Mouse (Mus musculus) thymus, postnatal 4 days (tissue): ENCODE results near the gene D630023F18Rik.

Experiments
- DNase-seq: peaks from one replicate; pipeline ENCODE4 v3.0.0; 2021

The D630023F18Rik gene

DNA sequence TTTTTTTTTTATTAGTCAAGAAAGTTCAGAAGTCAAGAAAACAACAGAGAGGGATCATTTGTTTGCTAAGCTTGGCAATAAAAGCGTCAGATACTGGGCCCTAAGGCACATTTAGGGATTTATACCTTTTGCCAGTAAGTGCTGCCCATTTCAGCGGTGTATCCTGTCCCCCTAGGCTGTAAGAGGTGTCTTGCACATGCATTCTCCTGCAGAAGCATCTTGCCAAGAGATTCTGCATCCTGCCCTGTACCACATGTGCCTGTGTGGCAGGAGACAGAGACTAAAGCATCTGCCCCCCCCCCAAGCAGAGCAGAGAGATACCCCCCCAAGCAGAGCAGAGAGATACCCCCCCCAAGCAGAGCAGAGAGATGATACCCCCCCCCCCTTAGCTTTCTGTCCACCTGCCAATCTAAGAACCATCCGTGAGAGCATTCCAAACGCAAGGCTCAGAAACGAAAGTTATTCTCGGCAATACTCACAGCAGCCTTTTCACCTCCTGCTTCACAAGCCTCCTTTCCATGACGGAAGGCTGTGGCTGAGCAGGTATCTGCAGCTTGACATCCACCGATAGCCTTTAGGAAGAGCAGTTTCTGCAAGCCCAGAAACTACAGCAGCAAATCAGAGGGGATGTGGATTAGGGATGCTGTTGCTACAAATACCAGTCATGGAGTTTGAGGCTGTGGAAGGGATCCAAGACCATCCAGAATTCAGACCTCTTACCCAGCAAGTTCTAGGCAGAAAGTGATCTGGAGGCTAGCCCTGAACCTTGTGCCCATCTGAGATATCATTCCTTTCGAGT lies at the start of gene D630023F18Rik:
D630023F18Rik (minus strand) TSS at position 641 of the 799 bp plus-strand sequence.
- no peak for DNase-seq

- DNase-seq: no peak
Observed at GRCm38 (mm10) chr1:65171579-65171978, 48.6 kb upstream of the D630023F18Rik start.

DNA sequence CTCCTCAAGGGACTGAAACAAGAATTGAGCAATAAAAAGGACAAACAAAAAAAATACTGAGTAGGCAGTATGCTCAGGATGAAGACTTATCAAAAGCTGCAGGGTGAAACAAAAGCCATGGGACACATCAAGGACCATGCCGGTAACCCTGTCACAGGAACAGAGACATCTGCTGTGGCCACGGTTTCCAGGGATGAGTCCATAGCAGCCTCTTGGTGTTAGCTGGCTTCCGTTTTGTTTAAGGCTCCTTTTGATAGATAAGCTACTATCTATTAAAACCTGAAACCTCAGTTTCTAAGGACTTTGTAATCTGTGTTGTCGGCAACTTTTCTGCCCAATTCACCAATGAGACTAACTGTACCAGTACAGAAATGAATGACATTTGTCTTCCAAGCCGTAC lies 46.9 kb upstream of the D630023F18Rik start:
- DNase-seq: no peak

GRCm38 (mm10) chr1:65169536-65169935 lies 46.5 kb upstream of the D630023F18Rik start:
- no peak for DNase-seq

DNA sequence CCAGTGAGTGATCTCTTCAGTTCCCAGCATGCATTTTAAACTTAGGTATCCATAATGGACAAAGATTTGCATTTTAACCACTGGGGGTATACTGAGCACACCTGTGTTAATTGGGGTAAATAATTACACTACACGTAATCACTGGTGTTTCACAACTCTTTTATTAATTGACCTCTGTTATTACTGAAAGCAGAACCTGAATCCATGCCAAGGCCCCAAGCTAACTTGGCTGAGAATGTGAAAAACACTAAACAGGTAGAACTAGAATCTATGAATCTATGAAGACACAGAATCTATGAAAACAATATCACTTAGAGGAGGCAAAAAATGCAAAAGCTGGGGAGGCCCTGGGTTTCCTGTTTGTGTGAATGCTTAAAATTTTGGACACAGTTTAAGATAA lies 44.5 kb upstream of the D630023F18Rik start:
- no peak for DNase-seq

GRCm38 (mm10) chr1:65162210-65162609 lies 39.2 kb upstream of the D630023F18Rik start:
- no peak for DNase-seq

- DNase-seq: no peak
Observed at GRCm38 (mm10) chr1:65156111-65156510, 33.1 kb upstream of the D630023F18Rik start.

- DNase-seq: no peak
Observed at GRCm38 (mm10) chr1:65154814-65155213, 31.8 kb upstream of the D630023F18Rik start.

- DNase-seq: no peak
Observed at GRCm38 (mm10) chr1:65147971-65148370, 25.0 kb upstream of the D630023F18Rik start.

GRCm38 (mm10) chr1:65147326-65147725 lies 24.3 kb upstream of the D630023F18Rik start:
- DNase-seq: no peak

DNA sequence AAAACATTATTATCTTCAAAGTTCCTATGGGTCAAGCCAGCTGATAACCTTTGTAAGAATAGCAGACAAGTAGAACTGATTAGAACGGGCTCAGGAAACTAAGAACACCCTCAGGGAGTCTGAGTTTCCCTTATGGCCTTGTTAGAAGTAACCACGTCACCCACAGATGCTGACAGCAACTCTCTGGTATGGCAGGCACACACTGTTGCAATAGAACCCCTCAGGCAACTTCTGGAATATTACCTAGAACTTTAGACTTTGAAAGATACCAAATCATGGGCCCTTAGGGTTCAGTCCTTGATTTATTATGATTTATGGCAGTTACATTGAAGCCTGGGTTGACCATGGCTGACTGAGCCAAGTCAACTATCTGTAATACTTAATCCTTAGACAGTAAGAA lies 23.6 kb upstream of the D630023F18Rik start:
- DNase-seq: no peak

DNA sequence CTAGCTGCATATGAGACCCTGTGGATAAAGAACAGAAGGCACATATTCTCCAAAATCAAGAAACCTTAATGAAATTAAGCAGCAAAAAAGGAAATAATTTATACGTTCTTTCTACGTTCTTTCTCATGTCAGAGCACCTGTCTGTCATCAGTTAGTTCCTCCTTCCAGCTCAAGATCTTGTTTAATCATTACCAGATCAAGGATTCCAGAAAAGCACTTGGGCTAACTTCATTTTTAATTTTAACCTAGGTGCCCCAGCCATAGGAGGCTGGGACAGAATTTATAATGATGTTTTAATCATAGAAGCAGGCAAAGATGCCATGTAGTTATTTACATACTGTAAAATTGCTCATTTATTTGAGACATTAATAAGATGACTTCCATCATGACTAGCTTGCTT lies 21.8 kb upstream of the D630023F18Rik start:
- DNase-seq: no peak

DNA sequence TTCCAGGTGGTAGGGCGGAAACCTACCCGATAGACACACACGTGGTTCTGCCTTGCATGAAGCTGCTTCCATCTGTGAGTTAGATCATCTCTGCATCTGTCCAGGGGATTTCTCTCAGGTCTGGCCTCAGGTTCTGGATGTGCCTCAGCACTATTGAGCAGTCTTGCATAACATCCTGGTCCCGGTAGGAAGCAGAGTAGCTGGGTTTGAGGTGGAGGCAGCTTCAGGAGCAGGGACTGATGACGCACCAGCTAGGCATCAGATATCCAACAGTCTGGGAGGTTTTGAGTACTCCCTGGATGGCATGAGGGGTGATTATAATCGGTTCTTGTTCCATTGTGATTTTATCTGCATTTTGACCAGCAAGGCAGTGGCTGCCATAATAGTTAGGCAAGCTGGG lies 14.5 kb upstream of the D630023F18Rik start:
- no peak for DNase-seq

DNA sequence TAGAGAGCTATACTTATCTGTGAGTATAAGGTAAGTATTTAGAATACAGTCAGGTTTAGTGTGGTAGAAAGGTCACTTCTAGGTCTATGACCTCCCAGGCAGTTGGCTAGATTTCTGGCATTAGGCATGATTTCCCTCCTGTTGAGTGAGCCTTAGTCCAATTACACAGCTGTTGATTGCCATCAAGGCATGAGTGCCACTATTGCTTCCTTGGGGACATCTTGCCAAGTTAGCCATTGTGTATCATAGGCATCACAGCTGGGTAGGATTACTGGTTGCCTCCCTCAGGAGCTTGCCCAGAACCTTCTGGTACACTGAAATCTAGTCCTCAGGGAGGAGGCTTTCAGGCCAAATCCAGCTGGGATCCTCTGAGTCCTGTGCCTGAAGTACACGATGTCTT lies 9.8 kb upstream of the D630023F18Rik start:
- DNase-seq: no peak

GRCm38 (mm10) chr1:65131671-65132070 lies 8.7 kb upstream of the D630023F18Rik start:
- DNase-seq: no peak

GRCm38 (mm10) chr1:65130226-65130625 lies 7.2 kb upstream of the D630023F18Rik start:
- no peak for DNase-seq

GRCm38 (mm10) chr1:65129634-65130180 lies 6.7 kb upstream of the D630023F18Rik start:
- no peak for DNase-seq

DNA sequence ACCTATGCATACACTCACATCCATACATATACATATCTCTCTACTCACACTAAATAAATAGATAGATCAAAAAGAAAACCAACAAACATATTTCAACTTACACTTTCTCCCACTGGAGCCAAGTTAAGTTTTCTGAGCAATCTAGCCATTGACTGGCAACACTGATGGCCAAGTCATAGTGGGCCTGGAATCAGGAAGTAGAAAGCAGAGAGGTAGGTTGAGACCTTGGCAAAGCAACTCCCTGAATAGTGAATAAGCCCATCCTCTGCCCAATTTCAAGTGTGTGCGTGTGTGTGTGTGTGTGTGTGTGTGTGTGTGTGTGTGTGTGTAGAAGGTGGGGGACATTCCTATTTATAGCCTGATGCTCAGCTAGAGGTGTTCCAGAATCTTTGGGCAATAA lies 3.6 kb downstream of the D630023F18Rik start, which contains the start of gene Gm28845:
Gm28845 (minus strand) TSS at position 121 of the 400 bp plus-strand sequence.
- DNase-seq: no peak

- no peak for DNase-seq
Observed at GRCm38 (mm10) chr1:65118150-65118913, 4.7 kb downstream of the D630023F18Rik start.

DNA sequence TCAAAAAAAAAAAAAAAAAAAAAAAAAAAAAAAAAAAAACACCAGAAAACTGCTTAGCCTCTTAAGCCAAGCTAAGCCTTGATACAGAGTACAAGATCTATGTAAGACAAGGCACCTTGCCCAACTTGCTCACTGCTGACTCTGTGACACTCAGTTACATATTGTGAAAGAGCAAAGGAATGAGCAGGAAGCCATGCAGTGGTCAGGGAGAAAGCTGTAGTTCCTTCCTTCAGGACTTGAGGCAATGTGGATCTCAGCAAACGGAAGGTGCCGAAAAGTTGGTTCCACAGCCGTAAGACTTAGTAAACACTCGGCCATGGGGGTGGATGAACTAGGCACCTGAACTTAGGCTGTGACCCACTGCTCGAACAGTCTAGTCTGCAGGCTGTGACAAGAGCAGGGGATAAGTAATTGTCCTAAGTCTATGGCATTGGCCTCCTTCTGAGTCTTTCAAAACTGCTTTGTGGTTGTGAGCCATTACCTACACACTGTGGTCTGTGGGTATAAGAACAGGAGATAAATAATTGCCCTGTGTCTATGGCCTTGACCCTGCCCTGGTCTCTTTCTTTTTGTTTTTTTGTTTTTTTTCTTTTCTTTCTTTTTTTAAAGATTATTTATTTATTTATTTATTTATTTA lies 9.4 kb downstream of the D630023F18Rik start:
- no peak for DNase-seq

DNA sequence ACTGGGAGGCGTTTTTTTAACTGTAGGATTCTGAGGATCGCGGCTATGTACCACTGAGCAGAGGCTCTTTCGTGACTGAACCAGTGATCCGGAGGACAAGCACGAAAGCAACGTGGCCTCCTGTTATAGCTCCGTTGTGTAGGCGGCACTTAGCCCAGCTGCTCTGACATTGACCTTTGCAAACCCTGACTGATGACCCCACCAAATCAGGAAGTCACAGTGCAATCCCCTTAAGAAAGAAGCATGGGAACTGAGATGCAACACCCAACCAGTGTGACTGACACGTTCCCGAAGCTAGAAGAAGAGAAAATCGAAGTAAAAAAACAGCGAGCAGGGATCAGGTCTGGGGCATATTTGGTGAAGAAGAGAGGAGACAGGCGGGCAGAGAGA lies 10.2 kb downstream of the D630023F18Rik start:
- no peak for DNase-seq

GRCm38 (mm10) chr1:65112031-65112806 lies 10.8 kb downstream of the D630023F18Rik start:
- peak; percentile 58 for DNase-seq
